7 mouse cellular contexts compared by ENCODE assay signal in genomic region chr10:120208575-120209538, GRCm38 (mm10). TPM values are rescaled to one million over a fixed set of nuclear protein-coding genes. Genes with fewer than 3 reads are reported as not detected.
DNase-seq lines count a peak whose midpoint lies in the region; ATAC-seq and TF ChIP-seq lines count a peak whose summit lies in the region.

No protein-coding gene starts in this region.

- peak overlapping the region; percentile 99 for H3K4me3 ChIP-seq in embryonic facial prominence, embryonic 12.5 days
- peak overlapping the region; percentile 96 for H3K4me3 ChIP-seq in limb, embryonic 10.5 days
- H3K4me3 ChIP-seq in midbrain, embryonic 12.5 days, result peak overlapping the region; percentile 96
- peak overlapping the region; percentile 95 for H3K4me3 ChIP-seq in small intestine, adult 2 months (ENCODE audit: low read depth, low read length)

- no peaks in the 10 kb centered on the region for H3K9me3 ChIP-seq in embryonic facial prominence, embryonic 12.5 days
- no peaks in the 10 kb centered on the region for H3K9me3 ChIP-seq in limb, embryonic 10.5 days (replicated peaks)
- H3K9me3 ChIP-seq in midbrain, embryonic 12.5 days, result peaks cover 7% of the 10 kb centered on the region

- WGBS in embryonic facial prominence, embryonic 12.5 days, result 3% methylated on average over 53 of the region's 53 CpGs
- 6% methylated on average over 53 of the region's 53 CpGs for WGBS in limb, embryonic 10.5 days
- WGBS in midbrain, embryonic 12.5 days, result 5% methylated on average over 53 of the region's 53 CpGs
- under 1% methylated on average over 53 of the region's 53 CpGs for WGBS in small intestine, adult 2 months

- peak overlapping the region; percentile 70 for H3K4me2 ChIP-seq in embryonic facial prominence, embryonic 12.5 days (replicated peaks)
- peak overlapping the region; percentile 71 for H3K4me2 ChIP-seq in midbrain, embryonic 12.5 days (replicated peaks)

- peak; percentile 95 for DNase-seq in adrenal gland, postnatal 14 days
- DNase-seq in heart, adult 18-20 months, result peak; percentile 91 to 92
- peak; percentile 91 for DNase-seq in kidney, adult 18-20 months
- DNase-seq in limb, embryonic 10.5 days (ENCODE audit: low spot score), result peak; percentile 95

- 0 out of 2 replicates have a peak, but pooled peaks have one; percentile 40 for TF ChIP-seq CTCF in small intestine, adult 2 months (IDR thresholded peaks at IDR 0.05; ENCODE audit: extremely low read depth, insufficient read length, insufficient replicate concordance, low read depth, low read length)

- peak; percentile 66; the same call in 1 of the 2 replicates for TF ChIP-seq POLR2A in small intestine, adult 2 months (IDR thresholded peaks at IDR 0.05; ENCODE audit: low read depth, low read length)

- peak; percentile 83; the same call in 1 of the 2 replicates for ATAC-seq in embryonic facial prominence, embryonic 12.5 days (ENCODE audit: insufficient number of reproducible peaks, insufficient read depth, low FRiP score, low TSS enrichment)
- ATAC-seq in midbrain, embryonic 12.5 days (ENCODE audit: low FRiP score, low read depth), result peak; percentile 94

- H3K4me1 ChIP-seq in embryonic facial prominence, embryonic 12.5 days, result peaks cover 6% of the 10 kb centered on the region; the same call in 1 of the 2 replicates
- peaks cover 11% of the 10 kb centered on the region for H3K4me1 ChIP-seq in limb, embryonic 10.5 days
- H3K4me1 ChIP-seq in midbrain, embryonic 12.5 days, result peaks cover 9% of the 10 kb centered on the region
- H3K4me1 ChIP-seq in small intestine, adult 2 months (ENCODE audit: control insufficient read depth, insufficient read depth, insufficient read length, low read length), result no peaks in the 10 kb centered on the region

- H3K9ac ChIP-seq in embryonic facial prominence, embryonic 12.5 days, result peak overlapping the region; percentile 80
- H3K9ac ChIP-seq in midbrain, embryonic 12.5 days (replicated peaks), result peak overlapping the region; percentile 83

- H3K27me3 ChIP-seq in embryonic facial prominence, embryonic 12.5 days, result no peaks in the 10 kb centered on the region
- H3K27me3 ChIP-seq in limb, embryonic 10.5 days (ENCODE audit: low read depth, poor library complexity, severe bottlenecking), result no peaks in the 10 kb centered on the region
- H3K27me3 ChIP-seq in midbrain, embryonic 12.5 days, result peaks cover 8% of the 10 kb centered on the region
- no peaks in the 10 kb centered on the region for H3K27me3 ChIP-seq in small intestine, adult 2 months (ENCODE audit: control insufficient read depth, insufficient read depth, low read length)

- no peak overlapping the region for H3K27ac ChIP-seq in embryonic facial prominence, embryonic 12.5 days
- peak overlapping the region; percentile 78 for H3K27ac ChIP-seq in limb, embryonic 10.5 days
- no peak overlapping the region for H3K27ac ChIP-seq in midbrain, embryonic 12.5 days (replicated peaks)
- H3K27ac ChIP-seq in small intestine, adult 2 months (ENCODE audit: insufficient read depth, low read depth, low read length), result peak overlapping the region; percentile 25; the same call in 1 of the 2 replicates

- H3K36me3 ChIP-seq in embryonic facial prominence, embryonic 12.5 days, result no peaks in the 10 kb centered on the region
- peaks cover 11% of the 10 kb centered on the region for H3K36me3 ChIP-seq in limb, embryonic 10.5 days
- H3K36me3 ChIP-seq in midbrain, embryonic 12.5 days, result 0 out of 2 replicates have a peak, but pooled peaks cover 5% of the 10 kb centered on the region
- H3K36me3 ChIP-seq in small intestine, adult 2 months (ENCODE audit: control insufficient read depth, insufficient read depth, low read length), result no peaks in the 10 kb centered on the region

RNA-seq across cellular contexts. Expression of gene Irak3, which starts 6.9 kb away (rescaled TPM):
- 3.3 and 6.5 TPM in 2 replicates for total RNA-seq in adrenal gland, postnatal 14 days (2021)
- 2.3 and 2.4 TPM in 2 replicates for polyA plus RNA-seq in embryonic facial prominence, embryonic 12.5 days (2016; fragmentation: Nextera tagmentation; extraction: Ambion mirVana)
- 1 to 10 TPM; 3.3 to 3.5 TPM for total RNA-seq in heart, adult 18-20 months (2021)
- 0.55 and 0.78 TPM in 2 replicates for polyA plus RNA-seq in limb, embryonic 10.5 days (2016; fragmentation: Nextera tagmentation; extraction: Ambion mirVana)
- polyA plus RNA-seq in midbrain, embryonic 12.5 days (2016; fragmentation: Nextera tagmentation; extraction: Ambion mirVana), result 0.40 and 0.81 TPM in 2 replicates
- polyA plus RNA-seq in small intestine, adult 2 months (2012; rRNA removed), result 0.72 and 0.91 TPM in 2 replicates

RNA-seq across cellular contexts. Expression of gene Tmbim4, which starts 7.5 kb away (rescaled TPM):
- 114 and 117 TPM in 2 replicates for total RNA-seq in adrenal gland, postnatal 14 days (2021)
- 67.8 and 68.1 TPM in 2 replicates for polyA plus RNA-seq in embryonic facial prominence, embryonic 12.5 days (2016; fragmentation: Nextera tagmentation; extraction: Ambion mirVana)
- 100 to 1,000 TPM; 107 to 108 TPM for total RNA-seq in heart, adult 18-20 months (2021)
- 74.3 and 77.6 TPM in 2 replicates for polyA plus RNA-seq in limb, embryonic 10.5 days (2016; fragmentation: Nextera tagmentation; extraction: Ambion mirVana)
- 73.2 and 74.8 TPM in 2 replicates for polyA plus RNA-seq in midbrain, embryonic 12.5 days (2016; fragmentation: Nextera tagmentation; extraction: Ambion mirVana)
- polyA plus RNA-seq in small intestine, adult 2 months (2012; rRNA removed), result 191 and 329 TPM in 2 replicates

RNA-seq across cellular contexts. Expression of gene Llph, which starts 18.0 kb away (rescaled TPM):
- 30.3 and 37.1 TPM in 2 replicates for total RNA-seq in adrenal gland, postnatal 14 days (2021)
- polyA plus RNA-seq in embryonic facial prominence, embryonic 12.5 days (2016; fragmentation: Nextera tagmentation; extraction: Ambion mirVana), result 50.3 and 51.0 TPM in 2 replicates
- total RNA-seq in heart, adult 18-20 months (2021), result 1 to 10 TPM; 8.3 to 9.9 TPM
- polyA plus RNA-seq in limb, embryonic 10.5 days (2016; fragmentation: Nextera tagmentation; extraction: Ambion mirVana), result 61.6 and 70.2 TPM in 2 replicates
- 50.0 and 50.2 TPM in 2 replicates for polyA plus RNA-seq in midbrain, embryonic 12.5 days (2016; fragmentation: Nextera tagmentation; extraction: Ambion mirVana)
- 0.53 and 0.95 TPM in 2 replicates for polyA plus RNA-seq in small intestine, adult 2 months (2012; rRNA removed)

Comparison
In these comparisons a context has a peak if more than half of its experiments do, and no peak if none do; other contexts are left out.
1. H3K27ac ChIP-seq: peak in limb, embryonic 10.5 days (single experiment) and small intestine, adult 2 months (single experiment); none in embryonic facial prominence, embryonic 12.5 days (single experiment) and midbrain, embryonic 12.5 days (single experiment).
2. RNA of gene Llph, which starts 18.0 kb away (polyA plus RNA-seq): 61.6 to 70.2 TPM in limb, embryonic 10.5 days, 50.3 to 51.0 TPM in embryonic facial prominence, embryonic 12.5 days and 50.0 to 50.2 TPM in midbrain, embryonic 12.5 days; 0.53 to 0.95 TPM in small intestine, adult 2 months; every median in the first group is over 10 times any median in the second.
3. Peak in every context shown above with its lines, with median percentiles within 50 percentile points of each other: DNase-seq and H3K4me3 ChIP-seq.